Mouse (Mus musculus) retina, postnatal 7 days (tissue): ENCODE results near the gene Foxa1.
A peak's percentile ranks its signal among the peaks of the same experiment; 100 is the strongest.

ENCODE experiments used
- DNase-seq: peaks from one replicate; pipeline ENCODE4 v3.0.0-alpha.2; 2012; ENCODE audit warnings: low read depth, low spot score

Foxa1 gene

DNA sequence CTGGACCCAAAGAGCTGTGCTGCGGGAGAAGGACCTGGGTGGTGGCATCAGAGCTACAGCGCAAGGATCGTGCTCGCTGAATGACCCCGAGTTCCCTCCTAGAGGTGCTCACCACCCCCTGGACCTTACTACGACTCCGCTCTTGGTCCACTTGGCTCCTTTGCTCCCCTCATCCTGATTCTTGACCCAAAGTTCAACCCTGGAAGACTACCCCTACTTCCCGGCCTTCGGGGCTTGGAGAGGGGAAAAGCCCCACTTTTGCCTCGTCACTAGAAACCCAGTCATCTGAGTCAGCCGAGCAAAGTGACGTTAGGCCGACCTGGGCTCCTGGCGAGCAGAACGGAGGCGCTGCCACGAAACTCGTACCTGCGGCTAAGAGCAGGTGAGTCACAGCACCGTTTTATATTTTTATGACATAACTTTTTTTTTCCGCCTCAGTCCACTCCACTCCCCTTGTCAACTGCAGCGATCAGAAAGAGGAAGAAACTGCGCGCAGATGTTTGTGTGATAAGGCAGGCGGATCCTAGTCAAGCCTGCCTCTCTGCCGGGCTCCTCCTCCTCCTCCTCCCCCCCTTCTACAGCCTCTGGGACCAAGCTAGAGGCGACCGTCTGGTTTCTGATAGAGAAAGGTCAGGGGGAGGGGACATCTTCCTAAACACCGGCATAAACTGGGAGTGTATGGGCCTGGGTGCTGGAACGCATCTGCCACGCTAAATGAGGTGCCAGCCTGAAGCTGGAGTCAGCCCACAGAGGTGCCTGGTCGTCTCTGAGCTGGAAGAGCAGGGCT is at the start of gene Foxa1:
TSS of gene Foxa1 (minus strand) at position 502 of the 787 bp plus-strand sequence.
- no peak for DNase-seq

DNA sequence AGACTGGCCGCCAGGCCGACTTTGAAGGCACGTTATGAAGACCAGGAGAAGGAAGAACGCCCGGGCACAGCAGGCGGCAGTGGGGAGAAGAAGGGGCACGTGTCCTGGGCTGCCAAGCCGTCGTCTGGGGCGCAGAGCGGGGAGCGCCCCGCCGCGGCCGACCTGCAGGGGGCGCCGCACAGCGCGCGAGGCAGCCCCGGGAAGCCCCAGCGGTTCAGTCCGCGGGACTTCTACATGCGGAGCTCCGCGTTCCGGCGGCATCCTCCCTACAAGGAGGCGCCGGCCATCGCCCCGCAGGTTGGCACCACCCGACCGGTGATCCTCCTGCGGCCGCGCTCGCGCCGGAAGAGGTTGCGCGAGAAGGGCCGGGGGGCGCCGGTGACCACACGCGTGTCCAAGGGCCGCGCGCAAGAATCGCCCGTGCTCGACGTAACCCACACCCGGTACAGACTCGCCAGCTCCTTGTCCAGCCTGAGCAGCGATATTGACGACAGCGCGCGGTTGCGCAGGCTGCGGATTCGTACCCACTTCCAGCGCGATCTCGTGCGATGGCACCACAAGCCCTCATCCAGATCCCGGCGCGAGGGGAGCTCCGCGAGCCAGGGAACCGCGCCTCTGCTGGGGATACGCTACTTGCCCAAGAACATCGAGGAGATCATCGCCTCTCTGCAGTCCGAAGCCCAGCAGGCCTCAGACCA is 29.4 kb upstream of the Foxa1 start:
- DNase-seq, result peak; percentile 16

DNA sequence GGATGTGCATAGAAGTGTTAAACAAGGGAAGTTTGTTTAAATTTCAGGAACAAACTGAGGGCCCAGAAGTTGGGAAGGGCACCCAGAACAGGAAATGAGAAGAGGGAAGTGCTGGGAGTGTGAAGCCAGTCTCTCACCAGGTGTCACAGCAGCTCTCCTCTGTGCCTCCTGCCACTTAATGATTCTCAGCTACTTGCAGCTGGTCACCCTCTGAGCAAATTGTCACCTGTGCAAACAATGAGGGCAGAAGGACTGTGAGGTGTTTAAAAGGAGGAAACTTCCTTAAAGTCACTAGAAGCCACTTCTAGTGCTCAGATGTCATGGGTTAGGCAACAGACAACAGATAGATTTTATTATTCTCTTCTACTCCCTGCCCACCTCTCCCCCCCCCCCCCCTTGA is 25.7 kb upstream of the Foxa1 start:
- DNase-seq, result no peak

DNA sequence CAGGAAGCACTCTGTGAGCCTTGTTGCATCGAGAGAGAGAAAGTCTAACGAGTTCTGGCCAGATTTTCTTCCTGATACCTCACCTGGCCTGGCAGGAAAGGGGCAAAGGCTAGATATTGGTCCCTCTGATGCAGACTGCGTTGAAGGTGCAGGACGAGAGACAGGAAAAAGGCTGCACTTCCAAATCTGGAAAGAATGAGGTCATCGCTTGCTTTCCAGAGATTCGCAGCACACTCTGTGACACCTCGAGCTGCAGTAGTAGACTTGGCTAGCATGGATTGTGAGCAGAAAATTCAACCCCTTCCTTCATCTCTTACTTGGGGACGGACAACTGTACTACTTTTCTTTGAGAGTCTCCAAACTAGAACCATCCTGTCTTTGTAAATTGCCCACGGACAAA is 25.1 kb upstream of the Foxa1 start:
- no peak for DNase-seq

DNA sequence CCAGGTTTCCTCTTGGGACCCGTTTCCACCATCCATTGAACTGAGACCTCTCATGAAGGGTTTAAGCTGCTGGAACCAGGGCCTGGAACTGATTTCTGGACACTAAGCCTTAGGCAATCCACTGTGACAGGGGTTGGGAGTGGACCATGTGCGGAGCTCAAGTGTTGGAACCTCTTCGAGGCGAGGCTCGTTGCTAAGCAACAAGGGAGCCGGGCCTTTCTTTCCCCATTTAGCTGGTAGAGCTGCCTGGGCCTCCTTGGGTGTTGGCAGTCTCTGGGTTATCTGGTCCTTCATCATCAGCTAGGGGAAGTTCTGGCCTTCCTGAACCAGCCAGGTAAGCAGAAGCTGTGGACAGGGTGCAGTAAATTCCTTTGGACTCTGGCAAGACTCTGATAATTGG is 17.2 kb upstream of the Foxa1 start, which contains the start of gene Ttc6:
TSS of gene Ttc6 (plus strand) at position 205 of the 400 bp plus-strand sequence.
- DNase-seq, result no peak

DNA sequence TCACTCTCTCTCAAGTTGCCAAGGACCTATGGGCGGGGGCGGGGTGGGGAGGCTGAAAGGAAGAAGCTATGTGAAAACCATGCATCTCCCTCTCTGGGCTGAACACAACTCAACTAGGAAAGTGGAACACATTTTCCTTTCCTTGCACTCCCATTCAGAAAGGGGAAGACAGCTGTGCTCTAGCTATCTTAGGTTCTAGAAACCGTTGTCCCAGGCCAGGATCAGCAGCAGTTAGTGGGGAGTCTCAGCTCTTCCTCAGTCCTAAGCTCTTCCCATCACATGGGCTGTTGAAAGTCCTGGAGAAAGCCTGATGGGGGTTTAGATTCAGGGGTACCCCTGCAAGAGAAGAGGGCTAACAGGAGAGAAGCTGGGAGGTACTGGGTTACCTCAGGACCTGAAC is 7.4 kb upstream of the Foxa1 start:
- no peak for DNase-seq

DNA sequence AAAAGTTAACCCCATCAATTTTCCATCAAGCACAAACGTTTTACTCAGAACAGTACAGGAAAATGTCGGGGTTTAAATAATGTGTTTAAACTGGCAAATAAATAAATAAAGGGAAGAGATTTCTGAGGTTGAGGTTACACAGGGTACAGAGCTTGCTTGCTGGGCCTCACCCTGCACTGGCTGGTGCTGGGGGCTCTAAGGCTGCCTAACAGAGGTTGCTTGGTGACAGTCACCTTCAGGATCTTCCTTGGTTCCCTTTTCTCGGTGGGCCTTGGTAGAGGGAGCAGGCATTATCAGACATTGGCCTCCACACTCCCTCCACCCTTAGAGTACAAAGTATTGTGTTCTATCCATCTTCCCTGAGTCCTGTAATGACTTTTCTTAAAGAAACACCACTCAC is 5.6 kb upstream of the Foxa1 start:
- no peak for DNase-seq

DNA sequence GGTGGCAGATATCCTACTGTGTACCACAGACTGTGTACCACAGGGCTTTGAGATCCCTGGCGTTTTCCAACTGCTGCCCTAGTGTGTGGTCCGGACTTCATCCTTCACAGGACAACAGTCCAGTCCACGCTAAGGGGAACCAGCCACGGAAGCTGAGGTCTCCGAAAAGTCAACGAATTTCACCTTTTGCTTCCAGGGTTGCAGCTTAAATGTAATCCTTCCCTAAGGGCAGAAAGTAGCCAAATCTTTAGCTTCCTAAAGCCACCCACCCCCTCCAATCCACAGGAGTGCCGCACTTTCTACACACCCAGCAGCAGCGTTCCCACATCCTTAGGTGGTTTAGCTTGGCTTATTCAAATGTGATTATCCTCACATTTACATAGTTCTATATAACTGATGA is 4.2 kb upstream of the Foxa1 start:
- no peak for DNase-seq

DNA sequence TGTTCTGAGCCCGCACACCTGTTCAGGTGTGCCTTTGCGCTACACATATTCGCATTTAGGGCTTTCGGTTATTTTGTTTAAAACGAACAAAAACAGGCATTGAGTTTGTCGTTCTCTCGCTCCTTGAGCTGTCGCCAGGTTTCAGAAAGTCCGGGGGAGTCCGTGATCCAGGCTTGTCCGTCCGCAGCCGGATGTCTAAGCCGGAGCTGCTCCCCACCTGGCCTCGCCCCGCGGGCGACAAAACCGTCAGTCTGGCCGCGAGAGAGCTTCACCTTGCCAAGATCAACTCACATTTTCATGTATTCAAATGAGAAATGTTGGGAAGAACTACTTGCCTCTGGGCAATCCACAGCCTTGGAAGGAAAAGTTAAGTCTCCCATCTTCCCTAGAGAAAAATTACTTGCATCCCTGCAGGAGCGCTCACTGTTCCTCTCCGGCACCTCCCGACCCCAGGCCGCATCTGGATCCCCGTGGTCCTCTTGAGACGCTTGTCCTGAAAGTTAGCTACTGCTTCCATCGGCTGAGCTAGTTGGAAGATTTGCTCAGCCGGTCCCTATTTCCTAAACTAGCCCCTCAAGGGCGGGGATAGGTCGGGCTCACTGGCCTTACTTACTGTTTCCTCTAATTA is 3.6 kb upstream of the Foxa1 start:
- no peak for DNase-seq

DNA sequence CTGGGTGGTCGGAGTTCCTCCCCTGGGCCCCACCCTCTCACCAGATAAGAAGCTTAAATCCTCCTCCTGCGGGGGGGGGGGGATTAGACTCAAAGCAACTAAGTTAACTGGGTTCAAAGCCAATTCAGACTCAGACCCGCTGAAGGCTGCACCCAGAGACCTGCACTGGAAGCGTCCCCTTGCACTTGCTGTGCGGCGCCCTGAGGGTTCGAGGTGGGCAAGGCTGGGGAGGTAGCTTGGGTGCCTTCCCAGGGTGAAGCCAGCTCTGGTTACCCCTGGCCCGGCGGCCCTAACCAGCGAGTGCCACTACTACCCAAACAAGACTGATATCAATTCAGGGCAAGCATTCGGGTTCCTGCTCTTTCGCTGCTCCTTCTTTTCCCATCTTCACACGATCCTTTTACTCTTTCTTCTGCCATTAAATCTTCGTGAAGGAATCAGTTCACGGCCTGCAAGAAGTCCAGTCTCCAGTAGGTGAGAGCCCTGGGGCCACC is 3.0 kb upstream of the Foxa1 start:
- no peak for DNase-seq

DNA sequence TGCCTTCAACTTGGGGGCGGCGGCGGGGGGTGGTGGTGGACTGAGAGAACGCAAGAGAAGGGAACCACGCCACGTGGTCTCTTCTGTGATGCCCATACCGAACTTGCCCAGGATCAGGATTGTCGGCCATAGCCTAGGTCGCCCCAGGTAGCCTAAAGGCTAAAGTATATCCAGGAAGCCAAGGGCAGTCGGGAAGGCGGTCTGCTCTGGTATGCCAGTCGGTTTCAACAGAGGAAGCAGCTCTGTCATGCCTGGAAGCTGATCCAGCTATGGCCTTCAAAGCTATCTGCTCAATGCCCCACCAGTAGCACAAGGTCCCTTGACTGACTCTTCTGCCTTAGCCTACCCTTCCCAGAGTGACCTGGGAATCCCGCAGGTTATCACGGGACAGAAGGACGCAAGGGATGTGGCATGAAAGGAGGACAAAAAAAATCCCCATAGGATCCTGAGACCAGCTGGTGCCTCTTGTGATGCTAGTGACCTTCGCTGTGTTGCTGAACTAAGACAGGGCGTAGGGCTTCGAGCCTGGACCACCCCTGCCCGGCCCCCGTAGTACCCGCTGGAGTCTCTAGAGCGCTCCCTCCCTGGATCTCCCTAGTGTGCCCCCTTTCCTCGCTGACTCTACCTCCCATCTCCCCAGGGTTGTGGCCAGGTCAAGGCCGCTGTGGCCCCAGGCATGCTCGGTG is 2.4 kb upstream of the Foxa1 start:
- no peak for DNase-seq

DNA sequence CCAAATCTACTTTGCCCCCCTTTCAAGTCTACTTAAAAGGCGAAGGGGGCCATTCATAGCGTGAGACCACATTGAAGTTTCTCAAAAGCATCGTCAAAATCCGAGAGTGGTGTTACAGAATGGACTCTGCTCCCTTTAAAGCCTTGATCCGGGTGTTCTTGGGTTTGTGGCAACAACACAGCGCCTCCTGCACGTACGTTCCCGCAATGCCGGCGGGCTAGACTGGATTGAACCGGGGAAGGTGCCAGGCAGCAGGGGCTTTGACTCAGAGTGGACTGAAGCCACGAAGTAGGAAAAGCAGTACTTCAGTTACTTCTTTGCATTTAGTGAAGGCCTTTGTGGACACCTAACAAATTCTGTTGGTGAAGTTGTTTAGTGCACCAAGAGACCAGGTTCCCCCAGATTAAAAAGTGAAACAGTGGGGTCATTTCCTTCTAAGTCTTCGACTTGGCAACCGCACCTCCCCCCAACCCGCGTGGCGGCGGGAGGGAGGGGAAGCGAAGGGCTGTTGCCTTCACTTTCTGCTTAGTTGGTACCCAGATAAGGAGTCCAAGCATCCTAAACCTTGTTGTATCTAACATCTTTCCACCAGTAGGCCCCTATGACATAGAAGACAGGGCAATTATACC is 1.8 kb upstream of the Foxa1 start:
- no peak for DNase-seq

DNA sequence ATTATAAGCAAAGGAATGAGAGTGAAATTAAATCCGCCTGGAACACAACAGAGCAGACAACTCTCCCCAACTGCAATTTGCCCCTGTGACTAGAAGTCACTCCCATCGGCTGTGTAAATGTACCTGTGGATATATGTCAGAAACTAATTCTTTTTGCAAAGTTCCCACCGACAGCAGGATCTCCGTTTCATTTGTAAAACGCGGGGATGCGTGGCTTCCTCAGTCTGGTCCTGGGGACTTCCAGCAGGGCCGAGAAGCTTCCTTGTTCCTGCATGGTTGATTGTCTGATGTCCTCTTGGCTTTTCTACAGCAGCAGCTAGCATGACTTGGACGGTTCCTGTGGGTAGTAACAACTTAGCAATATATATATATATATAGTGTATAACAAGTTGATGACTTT is 1.2 kb upstream of the Foxa1 start:
- DNase-seq, result no peak

DNA sequence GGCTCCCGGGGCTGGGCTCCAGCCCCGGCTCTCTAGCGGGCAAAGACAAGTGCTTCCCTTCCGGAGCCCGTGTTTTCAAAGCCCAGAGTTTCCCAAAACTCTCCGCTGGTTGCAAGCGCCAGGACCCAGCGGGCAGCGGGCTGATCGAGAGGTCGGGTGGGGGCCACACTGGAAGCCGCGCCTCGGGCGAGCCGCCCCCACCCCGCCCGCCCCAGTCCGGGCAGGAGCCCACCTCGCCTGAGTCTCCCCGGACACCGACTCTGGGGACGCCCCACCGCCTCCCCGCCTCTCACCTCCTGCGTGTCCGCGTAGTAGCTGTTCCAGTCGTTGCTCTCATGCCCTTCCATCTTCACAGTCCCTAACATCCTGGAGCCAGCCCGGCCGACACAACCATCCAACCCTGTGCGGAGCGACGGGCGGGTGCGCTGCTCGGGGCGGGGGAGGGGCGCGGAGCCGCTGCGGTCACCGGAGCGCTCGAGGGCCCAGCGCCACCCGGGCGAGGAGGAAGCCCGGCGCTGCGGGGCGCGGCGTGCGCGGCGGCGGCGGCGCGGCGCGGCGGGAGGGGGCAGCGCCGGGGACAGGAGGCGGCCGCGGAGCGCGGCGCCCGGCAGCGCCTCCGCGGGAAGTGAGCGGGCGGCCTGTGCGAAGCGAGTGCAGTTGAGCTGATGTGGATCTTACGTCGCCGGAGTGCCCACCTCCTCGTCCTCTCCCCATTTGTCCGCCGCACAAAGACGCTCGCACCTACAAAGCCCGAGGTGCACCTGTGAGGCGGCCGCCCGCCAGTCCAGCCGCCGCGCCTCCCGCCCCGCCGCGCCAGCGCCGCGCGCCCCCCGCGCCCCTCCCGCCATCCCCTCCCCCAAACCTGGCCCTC is 1.1 kb downstream of the Foxa1 start:
- no peak for DNase-seq

DNA sequence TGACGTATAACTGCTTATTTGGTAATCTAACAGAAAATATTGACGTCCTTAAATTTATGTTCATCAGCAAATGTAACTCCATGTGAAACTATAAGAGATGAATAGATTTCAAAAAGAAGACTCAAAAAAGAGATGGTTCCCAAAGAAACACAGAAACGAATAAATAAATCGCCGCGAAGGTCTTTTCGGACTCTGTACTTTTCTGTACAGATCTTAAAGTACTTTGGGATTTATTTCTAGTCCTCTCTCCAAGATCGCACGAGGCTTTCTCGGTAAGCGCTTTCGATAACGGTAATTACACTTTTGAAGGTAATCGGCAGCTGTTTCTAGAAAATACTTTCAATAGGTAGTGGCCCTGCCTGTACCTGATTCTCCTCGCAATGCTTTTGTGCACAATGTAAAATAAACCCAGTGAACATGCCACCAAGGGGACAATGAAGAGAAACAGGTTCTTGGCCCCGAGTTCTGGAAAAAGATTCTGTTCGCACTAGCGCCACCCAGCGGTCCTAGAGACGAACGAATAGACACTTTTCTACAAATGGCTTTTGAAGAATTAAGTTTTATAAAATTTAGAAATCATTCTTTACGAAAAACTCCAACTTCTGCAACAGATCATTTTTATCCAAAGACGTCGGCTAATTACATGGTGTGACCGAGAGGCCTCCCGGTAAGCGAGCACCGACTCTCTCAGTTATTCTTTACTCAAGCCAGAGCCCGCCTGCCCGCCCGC is 1.9 kb downstream of the Foxa1 start:
- DNase-seq, result no peak

DNA sequence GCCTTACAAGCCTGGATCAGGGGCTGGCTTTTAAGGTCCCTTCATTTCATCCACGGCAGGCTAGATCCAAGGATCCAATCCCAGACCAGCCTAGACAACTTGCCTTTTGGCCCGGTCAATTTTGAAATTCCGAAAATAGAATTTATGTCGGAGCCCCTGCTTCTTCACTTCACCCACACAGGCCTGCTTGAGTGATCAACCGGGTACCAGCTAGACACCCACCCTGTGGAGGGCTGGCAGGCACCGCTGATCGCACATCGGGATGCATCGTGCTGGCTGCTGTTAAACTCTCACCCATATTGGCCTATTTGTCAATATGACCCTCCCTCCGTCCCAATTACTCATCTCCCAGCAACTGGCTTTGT is 3.1 kb downstream of the Foxa1 start:
- DNase-seq, result no peak

DNA sequence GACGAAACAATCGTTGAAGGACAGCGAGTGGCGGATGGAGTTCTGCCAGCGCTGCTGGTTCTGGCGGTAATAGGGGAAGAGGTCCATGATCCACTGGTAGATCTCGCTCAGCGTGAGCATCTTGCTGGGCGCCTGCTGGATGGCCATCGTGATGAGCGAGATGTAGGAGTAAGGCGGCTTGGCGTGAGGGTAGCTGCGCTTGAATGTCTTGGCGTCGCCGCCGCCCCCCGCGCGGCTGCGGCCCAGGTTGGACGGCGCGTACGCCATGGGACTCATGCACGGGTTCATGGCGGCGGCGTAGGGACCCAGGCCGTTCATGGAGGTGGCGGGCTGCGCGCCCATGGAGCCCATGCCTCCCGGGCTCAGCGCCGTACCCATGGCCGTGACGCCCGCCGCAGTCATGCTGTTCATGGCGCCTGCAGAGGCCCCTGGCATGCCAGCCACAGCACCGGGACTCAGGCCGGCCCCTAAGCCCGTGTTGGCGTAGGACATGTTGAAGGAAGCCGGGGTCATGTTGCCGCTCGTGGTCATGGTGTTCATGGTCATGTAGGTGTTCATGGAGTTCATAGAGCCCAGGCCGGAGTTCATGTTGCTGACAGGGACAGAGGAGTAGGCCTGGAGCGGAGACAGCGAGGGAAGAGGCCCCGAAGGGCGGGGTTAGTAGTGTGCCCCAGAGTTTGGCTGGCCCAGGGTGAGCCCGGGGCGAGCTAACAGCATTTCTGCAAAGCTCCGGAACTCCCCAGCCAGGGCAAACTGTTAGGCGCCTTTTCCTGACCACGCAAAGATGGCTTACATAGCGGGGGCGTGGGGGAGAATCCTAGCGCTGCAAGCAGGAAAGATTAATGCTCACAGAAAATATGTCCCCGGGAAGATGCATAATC is 3.7 kb downstream of the Foxa1 start:
- no peak for DNase-seq

DNA sequence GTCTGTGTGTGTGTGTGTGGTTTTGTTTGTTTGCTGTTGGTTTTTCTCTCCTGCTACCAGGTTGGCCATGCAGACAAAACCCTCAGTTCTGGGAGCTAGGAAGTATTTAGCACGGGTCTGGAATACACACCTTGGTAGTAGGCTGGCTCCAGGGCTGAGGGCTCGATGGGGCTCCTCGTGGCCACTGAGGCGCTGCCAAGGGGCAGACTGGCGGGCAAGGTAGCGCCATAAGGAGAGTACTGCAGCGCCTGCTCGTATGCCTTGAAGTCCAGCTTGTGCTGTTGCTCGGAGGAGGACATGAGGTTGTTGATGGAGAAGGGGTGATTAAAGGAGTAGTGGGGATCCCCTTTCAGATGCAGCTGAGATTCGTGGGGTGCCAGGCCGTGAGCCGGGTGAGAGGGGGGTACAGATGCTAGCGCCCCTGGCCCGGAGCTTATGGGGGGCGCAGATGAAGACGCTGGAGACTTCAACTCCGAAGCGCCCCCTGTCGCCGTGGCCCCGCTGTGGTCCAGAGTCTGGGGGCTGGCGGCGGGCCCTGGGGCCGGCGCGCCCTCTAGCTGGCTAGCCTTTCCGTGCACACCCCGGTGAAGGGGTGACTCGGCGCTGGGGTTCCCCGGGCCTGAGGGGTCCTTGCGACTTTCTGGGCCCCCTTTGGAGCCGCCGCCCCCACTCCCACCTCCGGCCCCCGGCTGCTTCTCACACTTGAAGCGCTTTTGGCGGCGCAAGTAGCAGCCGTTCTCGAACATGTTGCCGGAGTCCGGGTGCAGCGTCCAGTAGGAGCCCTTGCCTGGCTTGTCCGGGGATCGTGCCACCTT is 4.6 kb downstream of the Foxa1 start:
- DNase-seq, result no peak
